Mouse (Mus musculus) G1E (cell line): ENCODE results near the gene Fgfr2. TPM values are rescaled to one million over a fixed set of nuclear protein-coding genes. Genes with fewer than 3 reads are reported as not detected.
"Not testable (repeated sequence)": the region's sequence is repeated elsewhere in the genome, so short reads cannot be mapped to it uniquely, and the experiment has no call there.

Experiments
- ATAC-seq: 2 replicates; pipeline ENCODE4 v1.8.0; 2016; ENCODE audit warnings: mild to moderate bottlenecking; ENCODE audit not compliant: insufficient number of reproducible peaks, poor library complexity, low FRiP score, severe bottlenecking; ENCODE audit errors: extremely low read depth
- DNase-seq: peaks from one replicate; pipeline ENCODE4 v3.0.0; 2012; ENCODE audit warnings: low spot score
- H3K27me3 ChIP-seq: 2 replicates; pipeline ENCODE4 v1.6.1; 2012; ENCODE audit warnings: mild to moderate bottlenecking, low read length, inconsistent platforms; ENCODE audit not compliant: insufficient read depth
- H3K36me3 ChIP-seq: replicated peaks from 2 replicates; pipeline ENCODE3; 2012; ENCODE audit warnings: mild to moderate bottlenecking, inconsistent platforms
- H3K4me1 ChIP-seq: 2 replicates; pipeline ENCODE4 v1.6.1; 2012; ENCODE audit warnings: low read depth, low read length, inconsistent platforms, mixed read lengths; ENCODE audit not compliant: insufficient read depth
- H3K4me3 ChIP-seq: 2 replicates; pipeline ENCODE4 v1.5.1; 2012; ENCODE audit warnings: low read depth, mild to moderate bottlenecking, inconsistent platforms, low read length, moderate library complexity, mixed read lengths
- H3K9me3 ChIP-seq: replicated peaks from 2 replicates; pipeline ENCODE4 v1.6.1; 2012; ENCODE audit warnings: inconsistent platforms
- CTCF ChIP-seq: IDR thresholded peaks from 2 replicates; pipeline ENCODE4 v1.5.1; 2012; ENCODE audit warnings: low read depth, low read length, inconsistent platforms, mixed read lengths
- GATA1 ChIP-seq: IDR thresholded peaks from 2 replicates; pipeline ENCODE4 v1.6.1; 2012; ENCODE audit warnings: borderline replicate concordance, low read length, inconsistent platforms, mixed read lengths
- GATA2 ChIP-seq: IDR thresholded peaks from 2 replicates; pipeline ENCODE4 v1.6.1; 2012; ENCODE audit warnings: low read depth, low read length, inconsistent platforms, borderline replicate concordance
- POLR2AphosphoS5 ChIP-seq: IDR thresholded peaks from 2 replicates; pipeline ENCODE4 v1.6.1; 2012; ENCODE audit warnings: low read depth, low read length, inconsistent platforms; ENCODE audit not compliant: insufficient replicate concordance
- TAL1 ChIP-seq: conservative IDR thresholded peaks from 2 replicates; pipeline ENCODE4 v1.6.1; 2012; ENCODE audit warnings: low read depth, low read length, inconsistent platforms, mixed read lengths
- polyA plus RNA-seq: library from polyadenylated mRNA; stranded (reverse); fragments of >175 nt; gene quantifications from 2 replicates; pipeline ENCODE4 v1.2.3, GENCODE M21; 2012
- total RNA-seq, 2 experiments: library from RNA; stranded (forward) in 1 of 2; stranded (reverse) in 1 of 2; fragments of 200-1000 nt in 1 of 2; fragments of >200 nt in 1 of 2; fragmentation: Nextera tagmentation in 1 of 2; gene quantifications; 2 replicates each; pipeline ENCODE4 v1.2.3; 2014 to 2017

The Fgfr2 gene
- total and polyA plus RNA-seq, 3 experiments: 0.22 TPM; not detected in 2

- Histone ChIP-seq H3K4me3 (no peak overlapping the region), H3K36me3 (no peaks in the 10 kb centered on the region), H3K27me3 (no peaks in the 10 kb centered on the region), H3K9me3 (peaks cover 21% of the 10 kb centered on the region), H3K4me1 (no peaks in the 10 kb centered on the region)
- no peak for TF ChIP-seq GATA2
- no peak for TF ChIP-seq CTCF
- TF ChIP-seq POLR2AphosphoS5: no peak
- TF ChIP-seq TAL1: no peak
- DNase-seq (no peak), ATAC-seq (no peak)
These were observed 2525.6 kb downstream of the Fgfr2 start for GRCm38 (mm10) chr7:130597546-130597945.

GRCm38 (mm10) chr7:130596079-130596855, 2526.9 kb downstream of the Fgfr2 start:
- H3K27me3 ChIP-seq, H3K4me1 ChIP-seq, H3K36me3 ChIP-seq, ATAC-seq, H3K4me3 ChIP-seq, DNase-seq: not testable (repeated sequence)
- H3K9me3 ChIP-seq: peaks cover 17% of the 10 kb centered on the region

DNA sequence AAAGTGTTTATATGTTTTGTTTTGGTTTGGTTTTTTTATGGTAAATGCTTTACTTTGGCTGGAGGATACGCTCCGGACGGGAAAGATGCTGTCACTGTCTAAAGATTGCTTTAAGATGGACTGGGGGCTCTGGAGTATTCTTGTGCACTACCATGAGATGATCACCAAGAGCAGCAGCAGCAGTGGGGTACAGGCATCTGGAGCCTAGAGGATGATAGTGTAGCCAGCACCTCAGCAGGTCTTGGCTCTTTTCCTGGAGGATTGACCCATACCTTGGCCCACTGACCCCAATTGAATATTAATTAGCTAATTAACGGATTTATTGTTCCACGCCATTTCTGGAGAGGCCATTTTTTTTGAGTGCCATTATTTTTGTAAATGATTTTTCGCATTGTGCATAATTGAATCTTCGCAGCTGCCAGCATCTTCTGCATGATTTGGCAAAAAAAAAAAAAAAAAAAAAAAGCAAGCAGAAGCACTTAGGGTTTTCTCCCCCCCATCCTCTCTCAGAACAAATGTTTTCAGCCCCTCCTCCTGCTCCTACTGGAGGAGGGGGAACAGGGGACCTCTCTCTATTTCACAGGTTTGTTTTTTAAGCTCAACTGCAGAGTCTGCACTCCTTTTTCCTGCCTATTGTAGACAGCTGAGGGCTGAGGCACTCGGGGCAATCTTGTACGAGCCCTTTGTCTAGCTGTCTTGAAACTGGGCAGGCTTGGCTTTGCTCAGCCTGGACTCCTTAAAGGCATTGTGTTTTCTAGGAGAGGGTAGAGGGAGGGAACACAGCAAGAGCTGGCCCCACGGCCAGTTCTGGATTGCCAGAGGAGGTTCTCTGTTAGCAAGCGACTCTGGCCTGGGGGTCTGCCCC, 2529.5 kb downstream of the Fgfr2 start:
- not testable (repeated sequence) for H3K36me3 ChIP-seq, DNase-seq, H3K4me1 ChIP-seq, H3K4me3 ChIP-seq, H3K27me3 ChIP-seq
- H3K9me3 ChIP-seq: peaks cover 11% of the 10 kb centered on the region
- ATAC-seq: peak; percentile 59

DNA sequence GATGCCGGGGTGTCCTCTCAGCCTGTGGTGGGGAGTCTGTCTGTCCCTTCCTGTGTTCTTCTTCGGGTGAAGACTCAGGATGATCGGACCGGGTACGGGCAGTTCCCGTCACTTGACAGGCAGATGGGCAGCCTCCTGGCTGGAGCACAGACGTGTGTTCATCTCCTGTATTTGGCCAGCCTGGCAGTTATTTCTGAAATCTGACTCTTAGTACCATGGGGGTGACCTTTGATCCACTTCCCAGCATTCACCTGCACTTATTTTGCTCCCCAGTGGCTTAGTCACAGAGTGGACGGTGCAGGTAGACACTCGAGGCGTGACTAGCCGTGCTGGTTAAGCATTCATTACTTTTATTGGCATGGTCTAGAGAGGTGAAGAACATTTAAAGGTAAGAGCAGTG, 2530.2 kb downstream of the Fgfr2 start:
- not testable (repeated sequence) for H3K4me1 ChIP-seq, H3K9me3 ChIP-seq, H3K36me3 ChIP-seq, H3K27me3 ChIP-seq, ATAC-seq, H3K4me3 ChIP-seq, DNase-seq

- peaks cover 3% of the 10 kb centered on the region for H3K9me3 ChIP-seq
- H3K27me3 ChIP-seq: no peaks in the 10 kb centered on the region
- no peaks in the 10 kb centered on the region for H3K36me3 ChIP-seq
- H3K4me1 ChIP-seq: no peaks in the 10 kb centered on the region
- TF ChIP-seq TAL1: no peak
- TF ChIP-seq GATA2: no peak
- no peak for TF ChIP-seq CTCF
- no peak for TF ChIP-seq GATA1
- no peak for TF ChIP-seq POLR2AphosphoS5
- ATAC-seq (no peak), DNase-seq (no peak)
- H3K4me3 ChIP-seq: no peak overlapping the region
These were observed 2532.2 kb downstream of the Fgfr2 start for GRCm38 (mm10) chr7:130590845-130591437.

DNA sequence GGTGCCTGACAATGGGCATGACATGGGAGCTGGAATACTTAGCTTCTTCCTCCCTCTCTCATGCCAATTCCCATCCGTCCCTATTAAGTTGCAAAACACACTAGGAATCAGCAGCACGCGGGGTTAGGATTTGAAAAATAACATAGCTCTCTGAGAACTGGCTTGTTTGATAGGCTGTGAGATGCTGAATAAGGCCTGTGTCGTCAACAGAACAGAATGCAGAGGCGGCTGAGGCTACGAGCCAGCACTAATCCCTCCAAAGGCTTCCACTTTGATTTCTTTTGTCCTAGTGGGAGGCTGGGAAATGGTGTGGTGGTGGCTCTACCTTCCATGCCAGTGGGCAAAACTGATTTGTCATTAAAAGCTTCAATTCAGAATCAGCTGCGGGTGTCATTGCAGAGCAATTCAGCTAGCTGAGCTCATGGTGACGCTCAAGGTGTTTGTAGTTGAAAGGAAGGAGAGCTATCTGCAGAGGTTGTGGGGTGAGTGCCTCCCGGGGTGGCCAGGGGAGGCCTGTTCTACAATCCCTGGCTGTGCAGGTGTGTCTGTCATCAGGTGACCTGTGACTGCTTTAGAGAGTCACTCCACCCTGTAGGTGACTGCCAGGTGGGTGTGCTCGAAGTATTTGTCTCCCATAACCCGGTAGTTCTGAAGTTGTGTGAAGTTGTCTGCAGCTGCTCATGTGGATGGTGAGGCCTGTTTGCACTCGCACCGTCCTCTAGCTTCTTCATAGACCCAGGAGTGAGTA, 2532.9 kb downstream of the Fgfr2 start:
- Histone ChIP-seq H3K36me3 (no peaks in the 10 kb centered on the region), H3K27me3 (no peaks in the 10 kb centered on the region), H3K4me3 (no peak overlapping the region), H3K9me3 (peaks cover 3% of the 10 kb centered on the region), H3K4me1 (no peaks in the 10 kb centered on the region)
- TF ChIP-seq POLR2AphosphoS5 (no peak), GATA2 (no peak), TAL1 (no peak), CTCF (no peak), GATA1 (no peak)
- DNase-seq: no peak
- no peak for ATAC-seq
